Comparison of ENCODE assay signal across 7 mouse cellular contexts in genomic region chr1:178187810-178188209, GRCm38 (mm10). TPM values are rescaled to one million over a fixed set of nuclear protein-coding genes. Genes with fewer than 3 reads are reported as not detected.
A peak's percentile ranks its signal among the peaks of the same experiment; 100 is the strongest.
DNase-seq lines count a peak whose midpoint lies in the region; ATAC-seq and TF ChIP-seq lines count a peak whose summit lies in the region.
"Not testable (repeated sequence)": the region's sequence is repeated elsewhere in the genome, so short reads cannot be mapped to it uniquely, and the experiment has no call there.

No protein-coding gene starts in this region.

- 0 out of 2 replicates have a peak overlapping the region, but pooled peaks have one; percentile 18 for H3K9ac ChIP-seq in embryonic facial prominence, embryonic 15.5 days
- H3K9ac ChIP-seq in heart, embryonic 12.5 days = peak overlapping the region; percentile 82
- peak overlapping the region; percentile 57 for H3K9ac ChIP-seq in intestine, postnatal 0 days (ENCODE audit: low read depth, low read length)
- peak overlapping the region; percentile 80 for H3K9ac ChIP-seq in liver, embryonic 12.5 days
- H3K9ac ChIP-seq in midbrain, embryonic 11.5 days (ENCODE audit: low read length) = peak overlapping the region; percentile 51; the same call in 1 of the 2 replicates

- TF ChIP-seq POLR2A in bone marrow, adult 2 months (IDR thresholded peaks at IDR 0.05; ENCODE audit: borderline replicate concordance, control insufficient read depth, low read depth, low read length) = not testable (repeated sequence)

- not testable (repeated sequence) for H3K27me3 ChIP-seq in embryonic facial prominence, embryonic 15.5 days; heart, embryonic 12.5 days (replicated peaks); intestine, postnatal 0 days (replicated peaks; ENCODE audit: control insufficient read depth, insufficient read depth, low read length); liver, embryonic 12.5 days (replicated peaks); midbrain, embryonic 11.5 days (ENCODE audit: control insufficient read depth, insufficient read depth, low read length)

- DNase-seq in midbrain, embryonic 11.5 days (ENCODE audit: low spot score, missing footprints) = peak; percentile 96
- DNase-seq in right cerebral cortex, postnatal 14 days = peak; percentile 60

- under 1% methylated on average over 25 of the region's 38 CpGs for WGBS in bone marrow, adult 2 months
- WGBS in embryonic facial prominence, embryonic 15.5 days = 0% methylated on average over 17 of the region's 38 CpGs
- 0% methylated on average over 28 of the region's 38 CpGs for WGBS in heart, embryonic 12.5 days
- under 1% methylated on average over 23 of the region's 38 CpGs for WGBS in intestine, postnatal 0 days
- under 1% methylated on average over 27 of the region's 38 CpGs for WGBS in liver, embryonic 12.5 days (ENCODE audit: insufficient replicate concordance)
- WGBS in midbrain, embryonic 11.5 days = 0% methylated on average over 21 of the region's 38 CpGs

- H3K4me1 ChIP-seq in bone marrow, adult 2 months (ENCODE audit: control insufficient read depth, insufficient read depth, low read length); embryonic facial prominence, embryonic 15.5 days; heart, embryonic 12.5 days (replicated peaks); intestine, postnatal 0 days (replicated peaks; ENCODE audit: control insufficient read depth, insufficient read depth, low read length); midbrain, embryonic 11.5 days (ENCODE audit: control insufficient read depth, insufficient read depth, low read length): not testable (repeated sequence)
- H3K4me1 ChIP-seq in liver, embryonic 12.5 days = peaks cover 26% of the 10 kb centered on the region

- ATAC-seq in embryonic facial prominence, embryonic 15.5 days (ENCODE audit: insufficient number of reproducible peaks, low FRiP score, low TSS enrichment, low read depth) = peak; percentile 70
- peak; percentile 80 for ATAC-seq in heart, embryonic 12.5 days (ENCODE audit: insufficient number of reproducible peaks, low FRiP score)
- ATAC-seq in intestine, postnatal 0 days = peak; percentile 43
- ATAC-seq in liver, embryonic 12.5 days = peak; percentile 31
- ATAC-seq in midbrain, embryonic 11.5 days (ENCODE audit: low FRiP score) = peak; percentile 87

- peak overlapping the region; percentile 61; the same call in 1 of the 2 replicates for H3K27ac ChIP-seq in bone marrow, adult 2 months (ENCODE audit: control insufficient read depth, insufficient read depth, low read depth, low read length, poor library complexity)
- H3K27ac ChIP-seq in embryonic facial prominence, embryonic 15.5 days (replicated peaks) = peak overlapping the region; percentile 83
- peak overlapping the region; percentile 87 for H3K27ac ChIP-seq in heart, embryonic 12.5 days (ENCODE audit: poor library complexity, severe bottlenecking)
- peak overlapping the region; percentile 73; the same call in 1 of the 2 replicates for H3K27ac ChIP-seq in intestine, postnatal 0 days (ENCODE audit: low read depth, low read length)
- peak overlapping the region; percentile 79 for H3K27ac ChIP-seq in liver, embryonic 12.5 days
- H3K27ac ChIP-seq in midbrain, embryonic 11.5 days (ENCODE audit: low read depth, low read length) = not testable (repeated sequence)

- H3K9me3 ChIP-seq in embryonic facial prominence, embryonic 15.5 days (replicated peaks); heart, embryonic 12.5 days (replicated peaks); intestine, postnatal 0 days (ENCODE audit: control insufficient read depth); liver, embryonic 12.5 days (replicated peaks); midbrain, embryonic 11.5 days (ENCODE audit: control insufficient read depth, low read length): not testable (repeated sequence)

- not testable (repeated sequence) for TF ChIP-seq CTCF in bone marrow, adult 2 months (IDR thresholded peaks at IDR 0.05; ENCODE audit: control insufficient read depth, insufficient read depth, low read length)
- TF ChIP-seq CTCF in intestine, postnatal 0 days (IDR thresholded peaks at IDR 0.05; ENCODE audit: low read depth) = peak; percentile 56

- H3K4me2 ChIP-seq in embryonic facial prominence, embryonic 15.5 days (replicated peaks) = peak overlapping the region; percentile 40
- peak overlapping the region; percentile 62 for H3K4me2 ChIP-seq in heart, embryonic 12.5 days
- H3K4me2 ChIP-seq in intestine, postnatal 0 days (replicated peaks; ENCODE audit: low read depth) = peak overlapping the region; percentile 66
- peak overlapping the region; percentile 85 for H3K4me2 ChIP-seq in liver, embryonic 12.5 days
- peak overlapping the region; percentile 43 for H3K4me2 ChIP-seq in midbrain, embryonic 11.5 days

- H3K36me3 ChIP-seq in embryonic facial prominence, embryonic 15.5 days; heart, embryonic 12.5 days; intestine, postnatal 0 days (ENCODE audit: control insufficient read depth, insufficient read depth); liver, embryonic 12.5 days; midbrain, embryonic 11.5 days (ENCODE audit: control insufficient read depth, insufficient read depth, low read length): not testable (repeated sequence)

- H3K4me3 ChIP-seq in bone marrow, adult 2 months (replicated peaks; ENCODE audit: control insufficient read depth, low read depth, low read length) = peak overlapping the region; percentile 59
- H3K4me3 ChIP-seq in embryonic facial prominence, embryonic 15.5 days (replicated peaks) = peak overlapping the region; percentile 69
- peak overlapping the region; percentile 82 for H3K4me3 ChIP-seq in heart, embryonic 12.5 days
- peak overlapping the region; percentile 54 for H3K4me3 ChIP-seq in intestine, postnatal 0 days (ENCODE audit: low read depth, low read length)
- peak overlapping the region; percentile 72 for H3K4me3 ChIP-seq in liver, embryonic 12.5 days
- peak overlapping the region; percentile 54 for H3K4me3 ChIP-seq in midbrain, embryonic 11.5 days (ENCODE audit: low read depth, low read length)

RNA-seq across cellular contexts. Expression of gene Desi2, which starts 0.6 kb away (rescaled TPM):
- polyA plus RNA-seq in bone marrow, adult 2 months (2011; ENCODE audit: insufficient read depth, insufficient read length, low replicate concordance, missing spikeins) = 5.3 and 6.9 TPM in 2 replicates
- polyA plus RNA-seq in embryonic facial prominence, embryonic 15.5 days (2015; fragmentation: Nextera tagmentation; extraction: Ambion mirVana) = 25.8 and 29.2 TPM in 2 replicates
- 29.9 and 30.0 TPM in 2 replicates for polyA plus RNA-seq in heart, embryonic 12.5 days (2016; fragmentation: Nextera tagmentation; extraction: Ambion mirVana)
- 26.9 and 29.9 TPM in 2 replicates for polyA plus RNA-seq in intestine, postnatal 0 days (2015; fragmentation: Nextera tagmentation; extraction: Ambion mirVana)
- polyA plus RNA-seq in liver, embryonic 12.5 days (2016; fragmentation: Nextera tagmentation; extraction: Ambion mirVana) = 15.0 and 15.2 TPM in 2 replicates
- polyA plus RNA-seq in midbrain, embryonic 11.5 days (2014; fragmentation: Nextera tagmentation; extraction: Ambion mirVana) = 17.8 and 18.5 TPM in 2 replicates

Comparison
In these comparisons a context has a peak if more than half of its experiments do, and no peak if none do; other contexts are left out.
1. ATAC-seq: peak in every context shown above with its lines; median percentile 87 in midbrain, embryonic 11.5 days; 80 in heart, embryonic 12.5 days; 70 in embryonic facial prominence, embryonic 15.5 days; 43 in intestine, postnatal 0 days; 31 in liver, embryonic 12.5 days.
2. H3K9ac ChIP-seq: peak in every context shown above with its lines; median percentile 82 in heart, embryonic 12.5 days; 80 in liver, embryonic 12.5 days; 57 in intestine, postnatal 0 days; 51 in midbrain, embryonic 11.5 days; 18 in embryonic facial prominence, embryonic 15.5 days.